Mouse (Mus musculus) brain, embryonic 14.5 days (tissue): Measurements from ENCODE around the gene Cdh13. TPM values are rescaled to one million over a fixed set of nuclear protein-coding genes. Genes with fewer than 3 reads are reported as not detected.

Experiments used
- DNase-seq: peaks from one replicate; pipeline ENCODE4 v3.0.0-alpha.2; 2011; ENCODE audit warnings: low read depth
- CTCF ChIP-seq: fragments of 200-500 bp; IDR thresholded peaks from 2 replicates; pipeline ENCODE4 v1.5.1; 2012; ENCODE audit warnings: inconsistent platforms, mild to moderate bottlenecking, moderate library complexity, borderline replicate concordance; ENCODE audit not compliant: insufficient read depth, insufficient read length; ENCODE audit errors: extremely low read depth
- POLR2A ChIP-seq: fragments of 200-500 bp; IDR thresholded peaks from 2 replicates; pipeline ENCODE4 v1.6.1; 2012; ENCODE audit warnings: mild to moderate bottlenecking, inconsistent platforms, borderline replicate concordance; ENCODE audit not compliant: poor library complexity, insufficient read depth, insufficient read length, severe bottlenecking; ENCODE audit errors: extremely low read depth
- polyA plus RNA-seq: library from polyadenylated mRNA; depleted of rRNA; stranded (reverse); fragments of >200 nt; gene quantifications from 2 replicates; pipeline ENCODE4 v1.2.3, GENCODE M21; 2012

The Cdh13 gene
- polyA plus RNA-seq, 1 experiment = 58.5 TPM

- DNase-seq = no peak
- TF ChIP-seq CTCF (no peak), POLR2A (no peak)
These were observed 365.4 kb downstream of the Cdh13 start for GRCm38 (mm10) chr8:118648801-118649537.

- no peak for DNase-seq
- TF ChIP-seq CTCF (no peak), POLR2A (no peak)
These were observed 366.4 kb downstream of the Cdh13 start for GRCm38 (mm10) chr8:118649981-118650380.

DNA sequence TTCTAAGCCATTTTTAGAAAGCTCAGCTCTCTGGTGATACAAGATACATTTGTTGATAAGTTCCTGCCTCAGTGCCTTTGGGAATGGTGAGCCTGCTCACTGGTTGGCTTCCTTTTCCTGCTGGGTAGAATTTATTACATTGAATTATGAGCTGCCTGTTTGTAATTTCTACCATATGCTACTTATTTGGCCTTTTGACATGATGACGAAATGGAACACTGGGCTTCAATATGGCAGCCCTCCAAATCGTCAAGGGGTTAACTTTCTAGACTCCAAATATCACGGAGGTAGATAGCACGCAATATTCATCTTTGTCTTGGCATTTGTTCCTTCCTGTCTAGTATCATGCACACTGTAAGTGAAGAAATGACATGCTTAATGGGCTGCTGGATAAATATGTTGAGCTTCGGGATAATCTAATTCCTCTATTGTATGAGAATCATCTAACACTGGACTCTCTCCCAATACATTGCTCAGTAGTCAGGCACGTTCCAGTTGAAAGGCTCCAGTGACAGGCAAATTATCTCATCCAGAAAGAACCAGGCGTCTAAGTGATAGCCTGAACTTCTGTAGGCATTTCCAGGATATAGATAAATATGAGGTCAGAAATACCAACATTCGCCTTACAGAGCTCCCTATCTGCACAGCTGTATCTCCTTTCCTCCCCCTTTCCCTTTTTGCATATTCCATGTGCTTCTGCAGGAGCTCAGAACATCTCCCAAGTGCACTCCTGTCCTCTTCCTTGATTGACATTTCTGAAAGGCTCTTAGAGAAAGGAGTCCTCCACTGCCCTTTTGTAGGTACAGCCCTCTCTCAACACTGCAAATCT, 378.7 kb downstream of the Cdh13 start:
- TF ChIP-seq CTCF = no peak
- DNase-seq = no peak

GRCm38 (mm10) chr8:118665081-118665480, 381.5 kb downstream of the Cdh13 start:
- TF ChIP-seq CTCF = no peak
- no peak for TF ChIP-seq POLR2A
- DNase-seq = no peak

GRCm38 (mm10) chr8:118667736-118668135, 384.2 kb downstream of the Cdh13 start:
- TF ChIP-seq POLR2A = no peak
- no peak for TF ChIP-seq CTCF
- DNase-seq = peak; percentile 66

GRCm38 (mm10) chr8:118676233-118676632, 392.7 kb downstream of the Cdh13 start:
- DNase-seq = no peak
- TF ChIP-seq POLR2A = no peak
- TF ChIP-seq CTCF = no peak

- TF ChIP-seq POLR2A (no peak), CTCF (no peak)
- no peak for DNase-seq
These were observed 395.8 kb downstream of the Cdh13 start for GRCm38 (mm10) chr8:118679347-118679746.

DNA sequence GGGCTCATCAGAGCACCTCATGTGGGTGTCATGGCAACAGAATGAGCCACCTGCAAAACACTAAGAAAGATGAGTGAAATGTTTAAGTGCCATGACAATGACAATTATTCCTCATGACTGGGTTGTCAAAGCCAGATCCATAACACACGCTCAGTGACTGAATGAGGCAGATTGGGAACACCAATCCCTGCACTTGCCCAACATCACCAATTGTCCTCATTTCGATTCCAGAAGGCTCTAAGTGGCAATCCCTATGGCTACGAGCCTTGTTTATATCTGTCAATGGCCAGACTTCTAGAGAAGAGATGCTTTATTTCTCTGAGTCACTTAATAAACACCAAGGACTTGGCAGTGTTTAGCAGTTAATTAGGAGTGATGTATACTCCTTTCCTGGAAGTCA, 399.9 kb downstream of the Cdh13 start:
- peak; percentile 63 for DNase-seq

DNA sequence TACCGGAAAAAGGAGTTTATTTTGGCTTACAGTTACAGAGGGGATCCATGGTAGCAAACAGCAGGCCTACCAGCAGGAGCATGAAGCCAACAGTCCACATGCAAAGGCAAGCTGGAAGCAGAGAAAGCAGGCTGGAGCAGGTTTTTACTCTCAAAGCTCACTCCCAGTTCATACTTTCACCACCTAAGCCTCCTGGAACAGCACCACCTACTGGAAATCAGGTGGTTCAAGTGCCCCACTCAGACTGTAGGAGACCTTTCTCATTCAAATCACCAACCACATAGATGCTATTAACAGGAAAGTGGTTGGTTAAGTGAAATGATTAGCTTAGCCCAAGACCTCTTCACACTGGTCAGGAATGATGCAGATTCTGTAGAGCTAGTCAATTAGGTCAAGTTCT, 402.3 kb downstream of the Cdh13 start:
- DNase-seq = peak; percentile 47
- TF ChIP-seq CTCF (peak; percentile 37; the same call in 1 of the 2 replicates), POLR2A (no peak)

More for the DNA sequence above, 399.9 kb downstream of the Cdh13 start:
- no peak for TF ChIP-seq POLR2A
- no peak for TF ChIP-seq CTCF

GRCm38 (mm10) chr8:118689849-118690248, 406.3 kb downstream of the Cdh13 start:
- DNase-seq = no peak
- TF ChIP-seq POLR2A (no peak), CTCF (no peak)

GRCm38 (mm10) chr8:118701312-118701880, 417.9 kb downstream of the Cdh13 start:
- no peak for DNase-seq
- no peak for TF ChIP-seq POLR2A
- TF ChIP-seq CTCF = no peak

- DNase-seq = no peak
These were observed 425.8 kb downstream of the Cdh13 start for GRCm38 (mm10) chr8:118709366-118709765.

GRCm38 (mm10) chr8:118711631-118712030, 428.1 kb downstream of the Cdh13 start:
- peak; percentile 16 for DNase-seq
- no peak for TF ChIP-seq CTCF
- no peak for TF ChIP-seq POLR2A

More at GRCm38 (mm10) chr8:118709366-118709765, 425.8 kb downstream of the Cdh13 start:
- TF ChIP-seq POLR2A (no peak), CTCF (no peak)

- DNase-seq = peak; percentile 17
- TF ChIP-seq POLR2A (no peak), CTCF (no peak)
These were observed 429.6 kb downstream of the Cdh13 start for GRCm38 (mm10) chr8:118713111-118713510.

DNA sequence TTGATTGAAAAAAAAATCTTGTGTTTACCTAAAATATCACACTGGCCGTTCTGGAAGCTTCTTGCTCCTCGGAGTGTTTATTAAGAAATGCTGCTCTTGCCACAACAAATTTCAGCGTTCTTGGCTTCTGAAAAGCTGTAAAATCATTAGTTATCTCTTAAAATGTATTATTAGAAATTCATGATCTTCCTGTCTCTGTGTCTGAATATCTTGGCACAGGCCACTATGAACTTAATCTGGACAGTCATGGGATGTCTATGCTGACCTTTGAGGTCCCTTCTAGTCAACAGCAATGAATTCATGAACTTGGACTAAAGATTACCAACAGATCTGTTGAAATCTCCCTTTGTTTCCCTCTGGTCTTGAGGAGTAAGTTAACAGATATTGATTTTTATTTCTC, 430.1 kb downstream of the Cdh13 start:
- DNase-seq = no peak
- no peak for TF ChIP-seq POLR2A
- no peak for TF ChIP-seq CTCF
